ENCODE assay signal across 9 mouse cellular contexts in genomic region chr10:45446215-45446614, GRCm38 (mm10). TPM values are rescaled to one million over a fixed set of nuclear protein-coding genes. Genes with fewer than 3 reads are reported as not detected.
DNase-seq lines count a peak whose midpoint lies in the region; ATAC-seq and TF ChIP-seq lines count a peak whose summit lies in the region.
"Had no signal": no experiment of that assay in that cellular context is flagged by ENCODE, and none has a peak within 500 bp of the region (broad histone marks: within the 10 kb centered on the region; RNA-seq: fewer than 3 reads in every experiment).

No protein-coding gene starts in this region.

- intact Hi-C loops in heart, postnatal 25 days (cut with DNase I), result no loop called here
- intact Hi-C loops in gastrocnemius, postnatal 14 days (cut with DNase I; ENCODE audit: low total_unique reads), result no loop called here

- peak overlapping the region; percentile 54 for H3K4me2 ChIP-seq in heart, embryonic 16.5 days (ENCODE audit: low read depth, low read length)
- H3K4me2 ChIP-seq in hindbrain, embryonic 14.5 days (replicated peaks), result peak overlapping the region; percentile 50
- peak overlapping the region; percentile 52 for H3K4me2 ChIP-seq in midbrain, embryonic 14.5 days (ENCODE audit: low read length)

- no peak for DNase-seq in heart, postnatal 25 days (ENCODE audit: low spot score)
- DNase-seq in brain, embryonic 14.5 days (ENCODE audit: low read depth), result peak; percentile 83
- DNase-seq in hindbrain, embryonic 14.5 days (ENCODE audit: low spot score), result peak; percentile 67
- peak; percentile 72 for DNase-seq in midbrain, embryonic 14.5 days
- no peak for DNase-seq in gastrocnemius, postnatal 14 days
- no peak for DNase-seq in MN1 (ENCODE audit: low spot score)
- no peak for DNase-seq in c-Kit-positive CD71-positive TER-119-positive erythroid progenitor cells, embryonic 14.5 days (ENCODE audit: low spot score)
- DNase-seq: cerebellum, adult 2 months had no signal

- TF ChIP-seq CTCF in brain, embryonic 14.5 days (IDR thresholded peaks at IDR 0.05; ENCODE audit: borderline replicate concordance, extremely low read depth, insufficient read depth, insufficient read length), result no peak

- peaks cover 5% of the 10 kb centered on the region for H3K4me1 ChIP-seq in heart, embryonic 16.5 days (ENCODE audit: control insufficient read depth, insufficient read depth, low read length)
- 0 out of 2 replicates have a peak, but pooled peaks cover 11% of the 10 kb centered on the region for H3K4me1 ChIP-seq in hindbrain, embryonic 14.5 days (replicated peaks; ENCODE audit: control insufficient read depth, insufficient read depth, low read length)
- peaks cover 11% of the 10 kb centered on the region for H3K4me1 ChIP-seq in midbrain, embryonic 14.5 days (ENCODE audit: control insufficient read depth, insufficient read depth, low read length)

- H3K27me3 ChIP-seq in heart, embryonic 16.5 days (ENCODE audit: control insufficient read depth, insufficient read depth, low read length), result no peaks in the 10 kb centered on the region
- no peaks in the 10 kb centered on the region for H3K27me3 ChIP-seq in hindbrain, embryonic 14.5 days (ENCODE audit: control insufficient read depth, insufficient read depth, low read length)
- H3K27me3 ChIP-seq in midbrain, embryonic 14.5 days (ENCODE audit: control insufficient read depth, insufficient read depth, low read length), result no peaks in the 10 kb centered on the region

- no peaks in the 10 kb centered on the region for H3K9me3 ChIP-seq in heart, embryonic 16.5 days (replicated peaks; ENCODE audit: control insufficient read depth, low read length)
- no peaks in the 10 kb centered on the region for H3K9me3 ChIP-seq in hindbrain, embryonic 14.5 days (ENCODE audit: control insufficient read depth, low read length)
- no peaks in the 10 kb centered on the region for H3K9me3 ChIP-seq in midbrain, embryonic 14.5 days (ENCODE audit: control insufficient read depth, low read length)

- H3K27ac ChIP-seq in heart, embryonic 16.5 days (ENCODE audit: low read length), result no peak overlapping the region
- H3K27ac ChIP-seq in hindbrain, embryonic 14.5 days, result peak overlapping the region; percentile 89
- H3K27ac ChIP-seq in midbrain, embryonic 14.5 days (replicated peaks; ENCODE audit: low read depth, low read length), result peak overlapping the region; percentile 84

- peak; percentile 31; the same call in 1 of the 2 replicates for TF ChIP-seq POLR2A in brain, embryonic 14.5 days (IDR thresholded peaks at IDR 0.05; ENCODE audit: borderline replicate concordance, extremely low read depth, insufficient read depth, insufficient read length, poor library complexity, severe bottlenecking)

- peak overlapping the region; percentile 43 for H3K4me3 ChIP-seq in heart, embryonic 16.5 days (ENCODE audit: low read length)
- H3K4me3 ChIP-seq in hindbrain, embryonic 14.5 days (replicated peaks; ENCODE audit: low read length), result peak overlapping the region; percentile 21
- H3K4me3 ChIP-seq in midbrain, embryonic 14.5 days (replicated peaks; ENCODE audit: low read depth, low read length), result peak overlapping the region; percentile 17

- H3K36me3 ChIP-seq in heart, embryonic 16.5 days (ENCODE audit: control insufficient read depth, insufficient read depth), result no peaks in the 10 kb centered on the region
- no peaks in the 10 kb centered on the region for H3K36me3 ChIP-seq in hindbrain, embryonic 14.5 days (replicated peaks; ENCODE audit: control insufficient read depth, insufficient read depth)
- H3K36me3 ChIP-seq in midbrain, embryonic 14.5 days (ENCODE audit: control insufficient read depth, insufficient read depth, low read length), result no peaks in the 10 kb centered on the region

- peak overlapping the region; percentile 36; the same call in 1 of the 2 replicates for H3K9ac ChIP-seq in heart, embryonic 16.5 days (ENCODE audit: low read length)
- H3K9ac ChIP-seq in hindbrain, embryonic 14.5 days, result peak overlapping the region; percentile 59
- peak overlapping the region; percentile 49 for H3K9ac ChIP-seq in midbrain, embryonic 14.5 days (replicated peaks; ENCODE audit: low read length)

- 12% methylated on average over 8 of the region's 8 CpGs for WGBS in heart, embryonic 16.5 days
- WGBS in hindbrain, embryonic 14.5 days, result under 1% methylated on average over 8 of the region's 8 CpGs
- WGBS in midbrain, embryonic 14.5 days, result under 1% methylated on average over 8 of the region's 8 CpGs

- no peak for ATAC-seq in heart, embryonic 16.5 days (replicated peaks; ENCODE audit: extremely low read depth, insufficient read depth, low FRiP score)
- ATAC-seq in hindbrain, embryonic 14.5 days (ENCODE audit: low FRiP score), result peak; percentile 65
- ATAC-seq in midbrain, embryonic 14.5 days (ENCODE audit: low FRiP score, low TSS enrichment), result peak; percentile 64; the same call in 1 of the 2 replicates

RNA-seq across cellular contexts. Expression of gene Lin28b, which starts 40.0 kb away (rescaled TPM):
- 2.7 and 3.6 TPM in 2 replicates for polyA plus RNA-seq in heart, embryonic 16.5 days (2015; fragmentation: Nextera tagmentation; extraction: Ambion mirVana)
- under 1 TPM; 0.11 to 0.18 TPM for total RNA-seq in heart, postnatal 25 days (2021)
- polyA plus RNA-seq in brain, embryonic 14.5 days (2012; rRNA removed), result 13.4 and 15.1 TPM in 2 replicates
- polyA plus RNA-seq in hindbrain, embryonic 14.5 days (2014; fragmentation: Nextera tagmentation; extraction: Ambion mirVana), result 8.8 and 9.1 TPM in 2 replicates
- polyA plus RNA-seq in midbrain, embryonic 14.5 days (2014; fragmentation: Nextera tagmentation; extraction: Ambion mirVana), result 8.4 and 11.0 TPM in 2 replicates
- total RNA-seq in gastrocnemius, postnatal 14 days (2021), result not detected

Comparison
In these comparisons a context has a peak if more than half of its experiments do, and no peak if none do; other contexts are left out.
1. DNase-seq: peak in brain, embryonic 14.5 days (single experiment), hindbrain, embryonic 14.5 days (single experiment) and midbrain, embryonic 14.5 days (single experiment); none in heart, postnatal 25 days (single experiment), gastrocnemius, postnatal 14 days (single experiment), MN1 (single experiment) and c-Kit-positive CD71-positive TER-119-positive erythroid progenitor cells, embryonic 14.5 days (single experiment).
2. Peak in every context shown above with its lines, with median percentiles within 50 percentile points of each other: H3K4me2 ChIP-seq, H3K4me3 ChIP-seq and H3K9ac ChIP-seq.